Mouse (Mus musculus) adrenal gland, postnatal 14 days (tissue): ENCODE data around the gene Aldh8a1. TPM values are rescaled to one million over a fixed set of nuclear protein-coding genes. Genes with fewer than 3 reads are reported as not detected.

Experiments used
- DNase-seq: peaks from one replicate; pipeline ENCODE4 v3.0.0; 2021; ENCODE audit warnings: mixed read lengths
- total RNA-seq: library from RNA; stranded (reverse); gene quantifications from 2 replicates; pipeline ENCODE4 v1.2.3, GENCODE M21; 2021

The Aldh8a1 gene
- total RNA-seq, 1 experiment from 2014 or later: 18.0 TPM

- no peak for DNase-seq
Observed at GRCm38 (mm10) chr10:21419188-21419587, 42.1 kb downstream of the Aldh8a1 start.

- DNase-seq: peak; percentile 79
Observed at GRCm38 (mm10) chr10:21420457-21421424, 43.6 kb downstream of the Aldh8a1 start.

GRCm38 (mm10) chr10:21426515-21426914 lies 49.4 kb downstream of the Aldh8a1 start:
- DNase-seq: no peak

- no peak for DNase-seq
Observed at GRCm38 (mm10) chr10:21427996-21428395, 50.9 kb downstream of the Aldh8a1 start.

- no peak for DNase-seq
Observed at GRCm38 (mm10) chr10:21439268-21439667, 62.2 kb downstream of the Aldh8a1 start.

- no peak for DNase-seq
Observed at GRCm38 (mm10) chr10:21441020-21441419, 63.9 kb downstream of the Aldh8a1 start.

GRCm38 (mm10) chr10:21441690-21442089 lies 64.6 kb downstream of the Aldh8a1 start:
- no peak for DNase-seq

- no peak for DNase-seq
Observed at GRCm38 (mm10) chr10:21443646-21444324, 66.7 kb downstream of the Aldh8a1 start.

GRCm38 (mm10) chr10:21444410-21444809 lies 67.3 kb downstream of the Aldh8a1 start:
- DNase-seq: no peak

Other genes starting within 250 kb of the Aldh8a1 start
- gene Myb, start 216.3 kb upstream of the Aldh8a1 start, total RNA-seq: 2.2 and 2.5 TPM in 2 replicates
- 66.1 and 67.0 TPM in 2 replicates for gene Hbs1l, start 81.3 kb upstream of the Aldh8a1 start, total RNA-seq
- gene 1700020N01Rik, start 215.9 kb downstream of the Aldh8a1 start, total RNA-seq: not detected in 2 replicates